Mouse (Mus musculus): Measurements from ENCODE around the gene Etd. TPM values are rescaled to one million over a fixed set of nuclear protein-coding genes. Genes with fewer than 3 reads are reported as not detected.

Etd gene
- not detected for total RNA-seq (2023)

GRCm38 (mm10) chrX:53434618-53435017, at the start of gene Etd:
Gene Etd, plus strand, starts transcription at chrX:53434918.

Other genes with a start within 250 kb of the Etd start
- gene Plac1, start 194.8 kb upstream of the Etd start, total RNA-seq (2023): not detected
- 6.7 TPM for gene Fam122b, start 165.1 kb upstream of the Etd start, total RNA-seq (2023)
- gene Fam122c, start 161.5 kb upstream of the Etd start, total RNA-seq (2023): not detected
- gene Mospd1, start 64.4 kb upstream of the Etd start, total RNA-seq (2023): 9.5 TPM
- gene Rtl8c, start 173.1 kb downstream of the Etd start, total RNA-seq (2023): 5.9 TPM
- not detected for gene Gm14597, start 174.1 kb downstream of the Etd start, total RNA-seq (2023)
- 14.1 TPM for gene Rtl8a, start 208.8 kb downstream of the Etd start, total RNA-seq (2023)
- gene Rtl8b, start 235.5 kb downstream of the Etd start, total RNA-seq (2023): 18.0 TPM